Mouse (Mus musculus): Measurements from ENCODE around the gene Cgnl1. TPM values are rescaled to one million over a fixed set of nuclear protein-coding genes. Genes with fewer than 3 reads are reported as not detected.

Cgnl1 gene
- polyA plus RNA-seq, 1 experiment from 2014 or later = 2.3 TPM

- WGBS = 76% methylated on average over 6 of the region's 6 CpGs
- Histone ChIP-seq H3K36me3 (ENCODE audit: control insufficient read depth, insufficient read depth, low read length) (no peaks in the 10 kb centered on the region), H3K4me3 (ENCODE audit: low read depth, low read length) (no peak overlapping the region), H3K27me3 (replicated peaks; ENCODE audit: control insufficient read depth, insufficient read depth, low read length) (no peaks in the 10 kb centered on the region), H3K9me3 (replicated peaks; ENCODE audit: control insufficient read depth, low read length) (no peaks in the 10 kb centered on the region), H3K4me1 (ENCODE audit: control insufficient read depth, insufficient read depth, low read length) (no peaks in the 10 kb centered on the region), H3K9ac (ENCODE audit: low read length) (no peak overlapping the region), H3K4me2 (ENCODE audit: low read length) (no peak overlapping the region), H3K27ac (ENCODE audit: low read depth, low read length) (no peak overlapping the region)
- no peak for ATAC-seq
- no peak for DNase-seq (ENCODE audit: low spot score)
Observed at GRCm38 (mm10) chr9:71609010-71609409, 162.4 kb downstream of the Cgnl1 start.

- Histone ChIP-seq H3K36me3 (ENCODE audit: control insufficient read depth, insufficient read depth, low read length) (no peaks in the 10 kb centered on the region), H3K9me3 (replicated peaks; ENCODE audit: control insufficient read depth, low read length) (no peaks in the 10 kb centered on the region), H3K4me2 (ENCODE audit: low read length) (no peak overlapping the region), H3K4me1 (ENCODE audit: control insufficient read depth, insufficient read depth, low read length) (no peaks in the 10 kb centered on the region), H3K4me3 (ENCODE audit: low read depth, low read length) (no peak overlapping the region), H3K9ac (ENCODE audit: low read length) (no peak overlapping the region), H3K27me3 (replicated peaks; ENCODE audit: control insufficient read depth, insufficient read depth, low read length) (no peaks in the 10 kb centered on the region), H3K27ac (ENCODE audit: low read depth, low read length) (no peak overlapping the region)
- WGBS = 83% methylated on average over 13 of the region's 13 CpGs
- DNase-seq (ENCODE audit: low spot score) (no peak), ATAC-seq (no peak)
Observed at GRCm38 (mm10) chr9:71606296-71607057, 164.9 kb downstream of the Cgnl1 start.

GRCm38 (mm10) chr9:71604914-71605635 lies 166.3 kb downstream of the Cgnl1 start:
- Histone ChIP-seq H3K9me3 (replicated peaks; ENCODE audit: control insufficient read depth, low read length) (no peaks in the 10 kb centered on the region), H3K4me1 (ENCODE audit: control insufficient read depth, insufficient read depth, low read length) (no peaks in the 10 kb centered on the region), H3K27ac (ENCODE audit: low read depth, low read length) (no peak overlapping the region), H3K9ac (ENCODE audit: low read length) (no peak overlapping the region), H3K4me2 (ENCODE audit: low read length) (no peak overlapping the region), H3K4me3 (ENCODE audit: low read depth, low read length) (no peak overlapping the region), H3K27me3 (replicated peaks; ENCODE audit: control insufficient read depth, insufficient read depth, low read length) (no peaks in the 10 kb centered on the region), H3K36me3 (ENCODE audit: control insufficient read depth, insufficient read depth, low read length) (no peaks in the 10 kb centered on the region)
- DNase-seq (ENCODE audit: low spot score) (no peak), ATAC-seq (no peak)
- 41% methylated on average over 6 of the region's 6 CpGs for WGBS

- Histone ChIP-seq H3K9me3 (replicated peaks; ENCODE audit: control insufficient read depth, low read length) (no peaks in the 10 kb centered on the region), H3K4me3 (ENCODE audit: low read depth, low read length) (no peak overlapping the region), H3K27me3 (replicated peaks; ENCODE audit: control insufficient read depth, insufficient read depth, low read length) (no peaks in the 10 kb centered on the region), H3K4me2 (ENCODE audit: low read length) (no peak overlapping the region), H3K36me3 (ENCODE audit: control insufficient read depth, insufficient read depth, low read length) (no peaks in the 10 kb centered on the region), H3K4me1 (ENCODE audit: control insufficient read depth, insufficient read depth, low read length) (no peaks in the 10 kb centered on the region), H3K27ac (ENCODE audit: low read depth, low read length) (no peak overlapping the region), H3K9ac (ENCODE audit: low read length) (no peak overlapping the region)
- ATAC-seq = no peak
- no peak for DNase-seq (ENCODE audit: low spot score)
- 78% methylated on average over 7 of the region's 7 CpGs for WGBS
Observed at GRCm38 (mm10) chr9:71599861-71600260, 171.5 kb downstream of the Cgnl1 start.

GRCm38 (mm10) chr9:71596888-71597287 lies 174.5 kb downstream of the Cgnl1 start:
- no peak overlapping the region for H3K4me2 ChIP-seq (ENCODE audit: low read length)
- no peak overlapping the region for H3K4me3 ChIP-seq (ENCODE audit: low read depth, low read length)
- DNase-seq (ENCODE audit: low spot score) (no peak), ATAC-seq (no peak)
- no peaks in the 10 kb centered on the region for H3K9me3 ChIP-seq (replicated peaks; ENCODE audit: control insufficient read depth, low read length)
- no peak overlapping the region for H3K9ac ChIP-seq (ENCODE audit: low read length)
- no peaks in the 10 kb centered on the region for H3K27me3 ChIP-seq (replicated peaks; ENCODE audit: control insufficient read depth, insufficient read depth, low read length)
- 79% methylated on average over 6 of the region's 6 CpGs for WGBS
- H3K27ac ChIP-seq (ENCODE audit: low read depth, low read length) = no peak overlapping the region
- no peaks in the 10 kb centered on the region for H3K4me1 ChIP-seq (ENCODE audit: control insufficient read depth, insufficient read depth, low read length)
- no peaks in the 10 kb centered on the region for H3K36me3 ChIP-seq (ENCODE audit: control insufficient read depth, insufficient read depth, low read length)

GRCm38 (mm10) chr9:71592577-71593285 lies 178.7 kb downstream of the Cgnl1 start:
- no peaks in the 10 kb centered on the region for H3K36me3 ChIP-seq (ENCODE audit: control insufficient read depth, insufficient read depth, low read length)
- H3K4me1 ChIP-seq (ENCODE audit: control insufficient read depth, insufficient read depth, low read length) = no peaks in the 10 kb centered on the region
- peak overlapping the region; percentile 68; the same call in 1 of the 2 replicates for H3K9ac ChIP-seq (ENCODE audit: low read length)
- DNase-seq (ENCODE audit: low spot score) (no peak), ATAC-seq (no peak)
- no peaks in the 10 kb centered on the region for H3K27me3 ChIP-seq (replicated peaks; ENCODE audit: control insufficient read depth, insufficient read depth, low read length)
- H3K9me3 ChIP-seq (replicated peaks; ENCODE audit: control insufficient read depth, low read length) = no peaks in the 10 kb centered on the region
- peak overlapping the region; percentile 80 for H3K4me2 ChIP-seq (ENCODE audit: low read length)
- WGBS = 43% methylated on average over 6 of the region's 6 CpGs
- no peak overlapping the region for H3K27ac ChIP-seq (ENCODE audit: low read depth, low read length)
- peak overlapping the region; percentile 50; the same call in 1 of the 2 replicates for H3K4me3 ChIP-seq (ENCODE audit: low read depth, low read length)

- peak within 1 kb of the TSS; percentile 50 for H3K4me3 ChIP-seq (ENCODE audit: low read depth, low read length)
- H3K36me3 ChIP-seq (ENCODE audit: control insufficient read depth, insufficient read depth, low read length) = no peaks in the 10 kb centered on the region
- H3K27ac ChIP-seq (ENCODE audit: low read depth, low read length) = no peak within 1 kb of the TSS
- no peaks in the 10 kb centered on the region for H3K4me1 ChIP-seq (ENCODE audit: control insufficient read depth, insufficient read depth, low read length)
- DNase-seq (ENCODE audit: low spot score) = peak; percentile 84
- peak within 1 kb of the TSS; percentile 68 for H3K9ac ChIP-seq (ENCODE audit: low read length)
- no peaks in the 10 kb centered on the region for H3K9me3 ChIP-seq (replicated peaks; ENCODE audit: control insufficient read depth, low read length)
- no peaks in the 10 kb centered on the region for H3K27me3 ChIP-seq (replicated peaks; ENCODE audit: control insufficient read depth, insufficient read depth, low read length)
- peak; percentile 96 for ATAC-seq
- 2% methylated on average over 29 of the region's 29 CpGs for WGBS
- H3K4me2 ChIP-seq (ENCODE audit: low read length) = peak within 1 kb of the TSS; percentile 80
Observed at GRCm38 (mm10) chr9:71591938-71592548, 179.4 kb downstream of the Cgnl1 start, which contains the start of gene Myzap. TSS of gene Myzap (minus strand) at chr9:71592360.

- Histone ChIP-seq H3K9me3 (replicated peaks; ENCODE audit: control insufficient read depth, low read length) (no peaks in the 10 kb centered on the region), H3K27ac (ENCODE audit: low read depth, low read length) (no peak overlapping the region), H3K36me3 (ENCODE audit: control insufficient read depth, insufficient read depth, low read length) (no peaks in the 10 kb centered on the region), H3K4me3 (ENCODE audit: low read depth, low read length) (no peak overlapping the region), H3K4me1 (ENCODE audit: control insufficient read depth, insufficient read depth, low read length) (no peaks in the 10 kb centered on the region), H3K27me3 (replicated peaks; ENCODE audit: control insufficient read depth, insufficient read depth, low read length) (no peaks in the 10 kb centered on the region), H3K9ac (ENCODE audit: low read length) (no peak overlapping the region), H3K4me2 (ENCODE audit: low read length) (no peak overlapping the region)
- no peak for ATAC-seq
- DNase-seq (ENCODE audit: low spot score) = no peak
- WGBS = 77% methylated on average over 5 of the region's 5 CpGs
Observed at GRCm38 (mm10) chr9:71591106-71591505, 180.3 kb downstream of the Cgnl1 start.

Data from forebrain, embryonic 14.5 days (tissue).